Mouse (Mus musculus) CD4-positive naive resting alpha-beta T cell, adult 57 days (primary cell): ENCODE measurements around the gene F2rl1. TPM values are rescaled to one million over a fixed set of nuclear protein-coding genes. Genes with fewer than 3 reads are reported as not detected.

Experiments
- total RNA-seq: library from RNA; stranded (reverse); gene quantifications from one replicate; pipeline ENCODE4 v1.2.4, GENCODE M21; 2023

The F2rl1 gene
- 29.4 TPM for total RNA-seq

DNA sequence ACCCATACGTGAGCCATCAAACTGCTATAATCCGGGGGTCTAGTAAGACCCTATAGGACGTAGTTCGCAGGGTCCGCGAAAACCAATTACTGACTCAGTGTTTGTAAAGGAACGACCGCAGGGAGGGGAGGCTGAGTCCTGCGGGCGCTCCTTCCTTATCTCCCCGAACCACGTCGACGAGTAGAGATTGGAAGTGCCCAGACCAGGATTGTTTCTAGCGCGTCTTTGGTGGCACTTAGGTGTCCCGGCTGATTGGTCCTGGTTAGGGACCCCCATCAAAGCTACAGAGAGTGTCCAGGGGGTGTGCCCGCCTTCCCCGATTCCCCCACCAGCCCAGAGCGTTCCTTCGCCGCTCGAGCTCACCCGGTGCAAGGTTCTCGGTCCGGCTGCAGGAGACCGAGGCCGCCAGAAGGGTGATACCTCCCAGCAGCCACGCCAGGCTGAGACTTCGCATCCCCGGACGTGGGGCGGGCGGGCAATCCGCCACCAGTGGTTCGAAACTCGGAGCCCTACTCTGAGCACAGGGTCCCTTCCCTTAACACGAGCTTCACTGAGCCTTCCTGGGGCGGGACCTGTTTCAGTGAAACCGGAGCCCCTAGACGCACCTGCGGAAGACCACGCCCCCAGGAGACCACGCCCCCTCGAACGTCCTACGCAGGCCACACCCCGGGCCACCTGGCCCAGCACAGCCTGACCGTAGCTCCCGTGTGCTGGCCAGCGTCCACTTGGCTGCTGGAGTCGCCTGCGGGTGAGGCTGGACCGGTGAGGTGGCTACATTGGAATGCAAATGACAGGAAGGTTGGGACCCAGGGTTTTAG is at the start of gene F2rl1:
Gene F2rl1 (minus strand): TSS at position 554 of the 818 bp plus-strand sequence.

DNA sequence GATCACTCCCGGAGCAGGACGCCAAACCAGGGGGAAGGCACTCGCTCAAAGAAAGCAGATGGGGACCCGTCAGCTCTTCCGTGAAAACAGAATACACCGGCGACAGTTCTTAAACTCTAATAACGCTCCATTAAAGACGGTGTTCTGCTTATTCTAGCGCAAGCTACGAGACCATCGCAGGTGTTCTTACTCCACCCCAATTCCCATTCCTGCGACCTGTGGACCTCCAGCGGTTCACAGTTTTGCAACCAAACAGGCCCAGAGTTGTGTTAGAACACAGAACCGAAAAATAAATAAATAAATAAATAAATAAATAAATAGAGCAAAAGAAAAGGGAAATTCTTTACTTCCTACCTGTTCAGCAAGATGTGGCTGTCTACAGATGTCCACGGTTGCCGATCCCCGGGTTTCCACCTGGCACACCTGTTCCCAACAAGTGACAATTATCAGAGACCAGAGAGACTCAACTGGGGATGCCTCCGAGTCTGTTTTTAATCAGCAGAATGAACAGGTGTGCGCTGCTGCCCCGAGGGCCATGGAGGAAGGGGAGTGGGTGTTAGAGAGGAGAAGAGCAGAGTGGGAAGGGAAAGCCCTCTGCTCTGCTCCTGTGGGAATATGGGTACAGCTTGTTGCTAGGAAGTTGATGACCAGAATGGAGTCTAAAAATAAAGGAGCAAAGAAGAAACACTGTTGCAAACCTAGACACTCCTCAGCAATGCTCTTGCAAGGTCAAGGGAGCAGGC is 46.2 kb downstream of the F2rl1 start, which contains the start of gene S100z:
Gene S100z (minus strand): TSS at position 51 of the 743 bp plus-strand sequence.

Other genes starting within 250 kb of the F2rl1 start
- 13.1 TPM for gene Zbed3, start 201.6 kb downstream of the F2rl1 start, total RNA-seq
- 42.7 TPM for gene Aggf1, start 149.9 kb downstream of the F2rl1 start, total RNA-seq
- gene Crhbp, start 80.3 kb downstream of the F2rl1 start, total RNA-seq = not detected
- not detected for gene S100z, start 46.5 kb downstream of the F2rl1 start, total RNA-seq
- gene F2r, start 93.3 kb upstream of the F2rl1 start, total RNA-seq = 15.5 TPM
- not detected for gene F2rl2, start 171.6 kb upstream of the F2rl1 start, total RNA-seq